Mouse (Mus musculus): ENCODE results near the gene Uqcrh.

DNA sequence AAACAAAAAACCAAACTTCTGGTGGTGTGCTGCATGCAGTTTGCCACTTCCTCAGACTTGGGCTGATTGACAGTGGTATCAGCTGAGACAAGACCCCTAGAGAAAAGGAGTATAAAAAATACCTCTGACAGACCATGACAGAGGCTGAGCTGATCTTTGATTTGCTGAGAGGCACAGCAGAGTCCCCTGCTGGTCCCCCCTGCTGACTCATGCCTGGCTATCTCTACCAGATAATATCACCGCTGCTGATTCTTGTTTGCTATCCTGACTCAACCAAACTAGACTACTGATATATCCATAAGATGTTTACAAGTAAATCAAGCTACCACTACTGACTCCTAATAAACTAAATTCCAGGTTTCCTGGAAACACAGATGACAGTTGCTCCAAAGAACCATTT is 11.0 kb downstream of the Uqcrh start:
- TF ChIP-seq POLR2A (IDR thresholded peaks at IDR 0.05; ENCODE audit: borderline replicate concordance, control insufficient read depth, low read depth, low read length) (no peak), CTCF (IDR thresholded peaks at IDR 0.05; ENCODE audit: control insufficient read depth, insufficient read depth, low read length) (no peak)

Measured in bone marrow, adult 2 months (tissue).